Mouse (Mus musculus) neural tube, embryonic 13.5 days (tissue): ENCODE results near the gene Cacna1c. TPM values are rescaled to one million over a fixed set of nuclear protein-coding genes. Genes with fewer than 3 reads are reported as not detected.

Experiments used
- ATAC-seq: fragments of 200-750 bp; cut with Nextera tagmentation; 2 replicates; pipeline ENCODE4 v1.8.0; 2017; ENCODE audit warnings: low read depth, mild to moderate bottlenecking, moderate TSS enrichment, moderate library complexity
- H3K27ac ChIP-seq: fragments of 300-500 bp; sonication (generic); replicated peaks from 2 replicates; pipeline ENCODE4 v1.5.1; 2015; ENCODE audit warnings: moderate library complexity, mild to moderate bottlenecking, inconsistent platforms
- H3K27me3 ChIP-seq: fragments of 300-500 bp; sonication (generic); 2 replicates; pipeline ENCODE4 v1.6.1; 2015; ENCODE audit warnings: mild to moderate bottlenecking, inconsistent platforms
- H3K36me3 ChIP-seq: fragments of 300-500 bp; sonication (generic); 2 replicates; pipeline ENCODE4 v1.6.1; 2015; ENCODE audit warnings: mild to moderate bottlenecking, inconsistent platforms
- H3K4me1 ChIP-seq: fragments of 300-500 bp; sonication (generic); replicated peaks from 2 replicates; pipeline ENCODE4 v1.6.1; 2015; ENCODE audit warnings: inconsistent platforms
- H3K4me2 ChIP-seq: fragments of 300-500 bp; sonication (generic); 2 replicates; pipeline ENCODE4 v1.6.1; 2015; ENCODE audit warnings: inconsistent platforms, mild to moderate bottlenecking, moderate library complexity
- H3K4me3 ChIP-seq: fragments of 300-500 bp; sonication (generic); 2 replicates; pipeline ENCODE4 v1.5.1; 2015; ENCODE audit warnings: mild to moderate bottlenecking, inconsistent platforms
- H3K9ac ChIP-seq: fragments of 300-500 bp; sonication (generic); 2 replicates; pipeline ENCODE4 v1.6.1; 2015; ENCODE audit warnings: moderate library complexity, mild to moderate bottlenecking, inconsistent platforms
- H3K9me3 ChIP-seq: fragments of 300-500 bp; sonication (generic); 2 replicates; pipeline ENCODE4 v1.6.1; 2016; ENCODE audit warnings: inconsistent platforms
- WGBS: fragments of 180-500 bp; shearing (Covaris S2); methylation state at CpG from one replicate; pipeline ENCODE4 v1.1.7; 2015; 5-methylcytosine and 5-hydroxymethylcytosine counted together
- polyA plus RNA-seq: library from polyadenylated mRNA; unstranded; fragments of >200 nt; fragmentation: Nextera tagmentation; extraction: Ambion mirVana; gene quantifications from 2 replicates; pipeline ENCODE4 v1.2.1, GENCODE M21; 2015

Gene Cacna1c
- polyA plus RNA-seq, 1 experiment from 2014 or later = 5.0 TPM

DNA sequence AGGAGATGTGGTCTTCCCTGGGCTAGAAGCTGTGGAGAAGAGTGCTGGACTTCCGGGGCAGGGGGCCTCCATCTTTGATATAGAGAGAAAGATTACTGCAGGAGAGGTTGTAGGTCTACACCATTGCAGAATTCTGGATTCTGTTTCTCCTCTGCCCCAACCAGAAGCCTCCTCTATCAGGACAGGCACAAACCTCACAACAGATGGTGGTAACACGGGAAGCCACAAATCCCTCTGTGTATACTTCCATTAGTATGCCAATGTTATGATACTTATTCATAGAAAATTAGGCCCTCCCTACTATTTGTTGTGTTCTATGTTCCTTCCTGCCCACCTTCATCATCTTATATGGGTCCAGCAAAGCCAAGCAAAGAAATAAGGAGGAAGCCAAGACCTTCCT lies 552.7 kb downstream of the Cacna1c start:
- Histone ChIP-seq H3K4me2 (no peak overlapping the region), H3K9me3 (no peaks in the 10 kb centered on the region), H3K36me3 (0 out of 2 replicates have a peak, but pooled peaks cover under 1% of the 10 kb centered on the region), H3K27ac (no peak overlapping the region), H3K9ac (no peak overlapping the region), H3K4me1 (peaks cover 6% of the 10 kb centered on the region; the same call in 1 of the 2 replicates), H3K27me3 (no peaks in the 10 kb centered on the region), H3K4me3 (no peak overlapping the region)
- no peak for ATAC-seq
- 79% methylated on average over 2 of the region's 2 CpGs for WGBS

DNA sequence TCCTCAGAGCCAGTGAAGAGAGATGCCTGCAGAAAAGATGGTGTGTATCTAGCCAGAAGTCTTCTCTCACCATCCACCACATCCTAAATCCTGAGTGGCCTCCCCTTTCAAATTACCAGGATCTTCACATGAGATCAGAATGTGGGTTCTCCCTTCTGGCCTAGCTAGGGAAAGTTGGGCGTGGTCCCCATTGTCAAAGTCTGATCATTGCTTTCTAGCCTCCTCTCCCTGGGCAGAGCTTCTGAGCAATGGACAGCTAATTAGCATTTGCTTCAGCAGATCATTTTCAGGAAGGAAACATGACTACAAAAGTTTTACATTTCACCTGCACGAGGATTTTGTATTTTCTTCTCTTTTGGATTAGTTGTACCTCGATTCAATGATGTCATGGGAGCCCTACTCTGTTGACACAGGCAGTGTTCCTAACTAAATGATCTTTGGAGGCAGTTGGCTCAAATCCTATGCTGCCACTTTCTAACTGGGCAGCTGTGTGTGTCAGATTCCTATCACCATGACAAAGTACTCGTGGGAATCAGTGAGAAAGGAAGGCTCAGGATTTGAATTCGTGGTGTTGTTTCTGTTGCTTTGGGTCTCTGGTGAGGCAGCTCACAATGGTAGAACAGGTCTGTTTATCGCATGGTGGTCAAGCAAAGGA lies 554.4 kb downstream of the Cacna1c start:
- peaks cover 17% of the 10 kb centered on the region for H3K36me3 ChIP-seq
- no peak overlapping the region for H3K27ac ChIP-seq
- no peaks in the 10 kb centered on the region for H3K27me3 ChIP-seq
- no peak overlapping the region for H3K9ac ChIP-seq
- no peak overlapping the region for H3K4me3 ChIP-seq
- ATAC-seq = no peak
- WGBS = 85% methylated on average over 6 of the region's 6 CpGs
- H3K9me3 ChIP-seq = peaks cover 9% of the 10 kb centered on the region
- no peaks in the 10 kb centered on the region for H3K4me1 ChIP-seq
- H3K4me2 ChIP-seq = no peak overlapping the region

DNA sequence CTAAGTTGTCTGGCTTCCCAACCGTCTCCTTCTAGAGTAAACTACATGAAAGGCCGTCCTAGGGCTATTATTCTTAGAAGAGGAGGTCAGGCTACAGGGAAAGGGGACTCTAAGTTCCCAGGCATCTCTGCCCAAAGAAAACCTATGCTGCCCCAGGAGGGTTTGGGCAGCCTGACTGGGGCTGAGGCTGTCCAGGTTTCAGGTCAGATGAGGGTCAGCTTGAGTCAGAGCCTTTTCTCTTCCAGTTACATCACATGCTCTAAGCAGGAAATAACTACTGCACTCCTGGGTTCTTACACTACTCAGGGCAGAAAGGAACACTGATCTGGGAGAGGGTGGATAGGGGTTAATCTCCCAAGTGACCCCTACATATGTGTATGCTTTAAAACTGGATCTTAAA lies 556.4 kb downstream of the Cacna1c start:
- 29% methylated on average over 2 of the region's 2 CpGs for WGBS

DNA sequence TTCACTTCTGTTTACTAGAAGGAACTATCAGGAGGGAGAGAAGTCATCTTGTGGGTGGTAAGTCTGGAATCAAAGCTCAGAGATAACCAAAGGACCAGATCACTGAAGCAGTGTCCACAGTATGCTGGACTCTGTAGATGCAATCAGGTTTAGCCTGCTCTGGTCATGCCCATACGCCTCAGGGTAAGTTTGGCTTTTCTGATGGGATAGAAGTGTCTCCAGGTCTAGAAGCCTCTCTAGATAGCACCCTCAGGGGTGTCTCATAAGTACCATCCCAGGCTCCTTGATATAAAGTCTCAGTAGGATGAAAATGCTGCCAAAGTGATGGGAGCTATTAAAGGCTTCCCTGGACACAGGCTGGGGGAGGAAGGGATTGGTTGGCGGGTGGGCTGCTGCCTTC lies 557.3 kb downstream of the Cacna1c start:
- H3K4me1 ChIP-seq = no peaks in the 10 kb centered on the region
- no peak for ATAC-seq
- H3K36me3 ChIP-seq = peaks cover 30% of the 10 kb centered on the region
- H3K27me3 ChIP-seq = no peaks in the 10 kb centered on the region
- 89% methylated on average over 2 of the region's 2 CpGs for WGBS
- H3K9me3 ChIP-seq = peaks cover 15% of the 10 kb centered on the region
- H3K4me2 ChIP-seq = no peak overlapping the region
- H3K4me3 ChIP-seq = no peak overlapping the region
- H3K27ac ChIP-seq = no peak overlapping the region
- no peak overlapping the region for H3K9ac ChIP-seq

More for the DNA sequence above, 556.4 kb downstream of the Cacna1c start:
- H3K9ac ChIP-seq = no peak overlapping the region
- no peak overlapping the region for H3K4me2 ChIP-seq
- no peaks in the 10 kb centered on the region for H3K4me1 ChIP-seq
- no peak overlapping the region for H3K4me3 ChIP-seq
- H3K36me3 ChIP-seq = peaks cover 30% of the 10 kb centered on the region
- no peak overlapping the region for H3K27ac ChIP-seq
- H3K9me3 ChIP-seq = peaks cover 15% of the 10 kb centered on the region
- H3K27me3 ChIP-seq = no peaks in the 10 kb centered on the region
- ATAC-seq = no peak

DNA sequence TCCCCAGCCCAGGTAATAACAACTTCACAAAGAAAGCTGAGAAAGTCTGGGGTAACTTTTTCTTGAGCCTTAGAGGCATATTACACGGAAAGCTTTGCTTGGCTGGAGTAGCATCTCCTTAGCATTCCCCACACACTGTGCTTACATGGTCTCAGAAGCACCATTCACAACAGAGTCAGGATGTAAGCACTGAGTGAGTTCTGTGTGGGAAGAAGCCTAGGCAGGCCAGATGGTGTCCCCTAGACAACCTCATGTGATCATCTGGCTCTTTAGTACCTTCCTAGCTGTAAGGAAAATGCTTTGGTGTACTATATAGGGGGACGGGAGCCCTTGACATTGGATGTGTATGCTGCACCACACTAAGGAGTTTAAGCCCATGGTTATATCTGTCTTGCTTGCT lies 563.7 kb downstream of the Cacna1c start:
- Histone ChIP-seq H3K4me3 (no peak overlapping the region), H3K27me3 (no peaks in the 10 kb centered on the region), H3K4me1 (no peaks in the 10 kb centered on the region), H3K27ac (no peak overlapping the region), H3K9ac (no peak overlapping the region), H3K9me3 (peaks cover 13% of the 10 kb centered on the region), H3K36me3 (peaks cover 29% of the 10 kb centered on the region), H3K4me2 (no peak overlapping the region)
- ATAC-seq = no peak
- WGBS = 93% methylated on average over 2 of the region's 2 CpGs

DNA sequence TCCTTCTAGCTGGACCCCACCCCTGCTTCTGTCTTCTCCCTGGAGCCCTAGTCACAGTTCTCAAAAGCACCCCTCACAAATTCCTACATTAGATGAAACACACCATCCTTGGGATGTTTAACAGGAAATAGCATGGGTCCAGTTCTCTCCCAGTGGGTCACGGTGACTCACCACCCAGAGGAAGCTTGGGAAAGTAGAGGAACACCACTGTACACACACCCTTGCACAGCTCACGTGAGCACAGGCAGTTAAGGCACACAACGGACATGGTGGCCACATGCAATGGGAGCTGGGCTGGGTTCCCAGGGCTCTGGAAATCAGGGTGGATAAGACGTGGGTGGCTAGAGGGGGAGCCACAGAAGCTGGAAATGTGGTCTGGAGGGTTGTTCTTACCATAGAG lies 566.2 kb downstream of the Cacna1c start:
- no peak overlapping the region for H3K4me2 ChIP-seq
- H3K27me3 ChIP-seq = no peaks in the 10 kb centered on the region
- H3K4me3 ChIP-seq = no peak overlapping the region
- 0 out of 2 replicates have a peak, but pooled peaks cover 9% of the 10 kb centered on the region for H3K36me3 ChIP-seq
- no peaks in the 10 kb centered on the region for H3K9me3 ChIP-seq
- 86% methylated on average over 4 of the region's 4 CpGs for WGBS
- no peaks in the 10 kb centered on the region for H3K4me1 ChIP-seq
- no peak for ATAC-seq
- no peak overlapping the region for H3K9ac ChIP-seq
- no peak overlapping the region for H3K27ac ChIP-seq

DNA sequence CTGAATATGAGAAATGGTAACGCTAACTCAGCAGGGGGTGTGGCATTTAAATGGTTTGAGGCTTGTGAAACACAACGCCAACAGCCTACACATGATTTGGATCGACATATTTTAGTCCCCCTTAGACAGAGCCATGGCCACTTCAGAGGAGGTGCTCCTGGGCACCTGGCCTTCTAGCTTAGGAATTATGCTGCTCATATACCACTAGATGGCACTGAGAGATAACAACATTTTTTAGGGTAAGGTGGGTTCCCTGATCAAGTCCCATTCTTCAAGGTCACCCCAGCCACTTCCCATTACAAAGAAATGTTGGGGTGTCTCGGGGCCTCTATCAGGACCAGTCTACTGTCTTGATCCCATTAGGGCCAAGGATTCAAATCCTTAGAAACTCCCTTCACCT lies 570.0 kb downstream of the Cacna1c start:
- peaks cover 14% of the 10 kb centered on the region; the same call in 1 of the 2 replicates for H3K36me3 ChIP-seq
- H3K4me3 ChIP-seq = no peak overlapping the region
- H3K4me2 ChIP-seq = no peak overlapping the region
- no peak overlapping the region for H3K9ac ChIP-seq
- no peak overlapping the region for H3K27ac ChIP-seq
- 53% methylated on average over 4 of the region's 4 CpGs for WGBS
- H3K9me3 ChIP-seq = no peaks in the 10 kb centered on the region
- H3K4me1 ChIP-seq = no peaks in the 10 kb centered on the region
- no peak for ATAC-seq
- no peaks in the 10 kb centered on the region for H3K27me3 ChIP-seq

DNA sequence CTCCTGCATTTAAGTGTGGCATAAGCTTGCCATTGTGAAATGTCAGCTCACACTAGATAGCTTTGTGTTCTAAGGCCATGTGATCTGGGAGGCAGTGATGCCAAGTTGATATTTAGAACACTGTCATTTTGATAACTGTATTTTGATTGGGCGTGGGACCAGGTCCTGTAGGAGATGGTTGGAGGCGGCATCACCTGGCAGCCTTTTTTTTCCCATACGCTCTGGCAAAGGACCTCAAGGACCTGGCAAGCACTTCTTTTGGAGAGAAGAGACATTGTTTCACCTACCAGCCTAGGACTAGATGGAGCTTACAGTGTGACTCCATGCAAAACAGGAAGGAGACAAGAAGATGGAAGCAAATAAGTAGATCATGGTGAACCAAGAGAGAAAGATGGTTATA lies 572.6 kb downstream of the Cacna1c start:
- no peaks in the 10 kb centered on the region for H3K9me3 ChIP-seq
- H3K4me1 ChIP-seq = no peaks in the 10 kb centered on the region
- H3K9ac ChIP-seq = no peak overlapping the region
- no peak overlapping the region for H3K4me2 ChIP-seq
- WGBS = 96% methylated on average over 3 of the region's 3 CpGs
- H3K27me3 ChIP-seq = no peaks in the 10 kb centered on the region
- H3K4me3 ChIP-seq = no peak overlapping the region
- H3K36me3 ChIP-seq = peaks cover 15% of the 10 kb centered on the region; the same call in 1 of the 2 replicates
- no peak overlapping the region for H3K27ac ChIP-seq
- ATAC-seq = no peak

DNA sequence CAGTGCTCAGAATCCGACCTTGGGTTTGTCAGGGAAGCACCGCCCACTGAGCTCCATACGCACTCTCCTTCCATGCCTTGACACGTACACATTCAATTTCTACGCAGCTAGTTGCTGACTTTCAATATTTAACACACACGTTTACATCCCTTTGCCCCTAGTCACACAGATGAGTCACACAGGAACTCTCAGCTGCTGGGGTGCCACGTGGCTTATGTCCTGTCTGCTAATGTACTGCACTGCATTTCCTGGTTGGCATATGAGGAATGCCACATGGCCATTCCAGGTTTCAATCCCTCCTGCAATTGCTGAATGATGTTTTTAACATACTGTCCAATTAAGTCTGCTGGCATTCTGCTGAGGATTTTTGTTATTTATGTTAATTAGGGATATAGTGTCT lies 574.4 kb downstream of the Cacna1c start:
- no peak for ATAC-seq
- 81% methylated on average over 7 of the region's 7 CpGs for WGBS
- H3K36me3 ChIP-seq = peaks cover 22% of the 10 kb centered on the region; the same call in 1 of the 2 replicates

DNA sequence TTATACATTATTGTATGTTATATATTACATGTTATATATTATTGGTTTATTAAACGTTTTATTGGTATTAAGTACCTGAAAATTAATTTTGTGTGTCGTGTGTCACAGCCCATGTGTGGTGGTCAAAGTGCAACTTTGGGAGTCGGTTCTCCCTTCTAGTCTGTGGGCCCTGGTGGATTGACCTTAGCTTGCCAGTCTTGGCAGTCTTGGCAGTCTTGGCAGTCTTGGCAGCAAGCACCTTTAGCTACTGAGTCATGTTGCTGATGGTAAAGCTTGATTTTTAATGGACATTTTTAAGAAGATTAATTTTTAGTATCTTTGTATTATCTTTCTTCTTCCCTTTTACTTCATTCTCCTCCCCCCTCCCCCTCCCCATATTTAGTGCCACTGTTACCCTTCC lies 574.8 kb downstream of the Cacna1c start:
- no peak for ATAC-seq
- Histone ChIP-seq H3K27me3 (no peaks in the 10 kb centered on the region), H3K36me3 (peaks cover 22% of the 10 kb centered on the region; the same call in 1 of the 2 replicates), H3K4me3 (no peak overlapping the region), H3K4me1 (no peaks in the 10 kb centered on the region), H3K9me3 (no peaks in the 10 kb centered on the region), H3K9ac (no peak overlapping the region), H3K27ac (no peak overlapping the region), H3K4me2 (no peak overlapping the region)
- 88% methylated on average over 3 of the region's 3 CpGs for WGBS

More for the DNA sequence above, 574.4 kb downstream of the Cacna1c start:
- Histone ChIP-seq H3K4me1 (no peaks in the 10 kb centered on the region), H3K4me3 (no peak overlapping the region), H3K27ac (no peak overlapping the region), H3K9ac (no peak overlapping the region), H3K27me3 (no peaks in the 10 kb centered on the region), H3K9me3 (no peaks in the 10 kb centered on the region), H3K4me2 (no peak overlapping the region)

DNA sequence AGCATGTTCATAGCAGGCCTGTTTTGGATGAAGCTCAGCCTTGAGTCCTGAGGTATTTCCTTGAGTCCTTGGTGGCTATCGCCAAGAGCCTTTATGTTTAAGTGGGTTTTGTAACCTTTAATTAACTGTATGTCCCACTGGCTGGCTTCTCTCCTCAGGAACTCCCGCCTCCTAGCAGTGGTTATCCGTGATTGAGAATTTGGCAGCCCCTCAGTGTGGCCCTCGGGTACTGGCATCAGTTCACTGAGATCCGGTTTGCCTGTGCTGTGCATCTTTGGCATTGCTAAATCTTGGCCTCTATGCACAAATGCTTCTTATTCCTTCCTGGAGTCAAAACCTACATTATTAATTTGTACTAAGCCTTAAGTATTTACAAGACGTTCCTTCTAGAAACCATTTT lies 587.3 kb downstream of the Cacna1c start:
- H3K9me3 ChIP-seq = no peaks in the 10 kb centered on the region
- 89% methylated on average over 6 of the region's 6 CpGs for WGBS
- no peak for ATAC-seq
- H3K27ac ChIP-seq = no peak overlapping the region
- H3K27me3 ChIP-seq = no peaks in the 10 kb centered on the region
- peaks cover 75% of the 10 kb centered on the region for H3K36me3 ChIP-seq
- no peak overlapping the region for H3K4me3 ChIP-seq
- H3K4me2 ChIP-seq = no peak overlapping the region
- no peaks in the 10 kb centered on the region for H3K4me1 ChIP-seq
- H3K9ac ChIP-seq = no peak overlapping the region

DNA sequence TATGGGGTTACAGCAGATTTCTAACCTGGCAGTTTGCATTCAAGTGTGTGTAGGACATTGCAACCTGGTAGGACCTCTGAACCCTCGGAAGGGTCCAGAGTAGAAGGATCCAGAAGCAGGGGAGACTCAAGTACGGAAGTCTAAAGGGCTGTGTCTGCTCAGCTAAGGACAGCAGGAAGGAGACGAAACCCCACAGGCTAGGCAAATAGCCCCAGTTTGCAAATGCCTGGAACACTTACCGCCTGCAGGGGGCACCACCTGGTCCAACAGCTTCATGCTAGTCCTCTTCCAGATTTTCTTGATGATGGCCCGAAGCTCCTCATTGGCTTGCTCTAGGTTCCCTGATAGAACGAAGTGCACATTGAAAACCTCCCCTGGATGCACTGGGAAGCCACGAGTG lies 590.2 kb downstream of the Cacna1c start:
- no peak overlapping the region for H3K4me3 ChIP-seq
- no peak for ATAC-seq

DNA sequence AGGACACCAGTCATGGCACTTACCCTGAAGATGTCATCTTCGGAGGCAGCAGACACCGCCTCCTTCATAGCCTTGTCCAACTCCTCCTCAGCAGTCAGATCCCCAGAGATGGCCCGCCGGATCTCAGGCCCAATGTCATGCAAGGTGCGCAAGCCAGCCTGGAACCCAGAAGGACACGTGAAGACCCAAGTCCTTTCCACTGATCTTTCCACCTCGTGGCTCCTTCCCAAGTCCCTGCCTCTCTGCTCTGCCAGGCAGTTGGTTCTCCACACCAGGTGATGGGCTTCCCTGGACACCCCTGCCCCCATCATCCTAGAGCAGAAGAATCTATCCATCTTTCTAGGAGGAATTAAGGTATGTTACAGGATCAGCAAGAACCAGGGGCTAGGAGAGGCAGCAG lies 592.4 kb downstream of the Cacna1c start:
- no peak for ATAC-seq
- WGBS = 95% methylated on average over 7 of the region's 7 CpGs
- Histone ChIP-seq H3K9ac (no peak overlapping the region), H3K27me3 (no peaks in the 10 kb centered on the region), H3K4me2 (no peak overlapping the region), H3K4me3 (no peak overlapping the region), H3K4me1 (no peaks in the 10 kb centered on the region), H3K36me3 (peaks cover 61% of the 10 kb centered on the region), H3K27ac (no peak overlapping the region), H3K9me3 (no peaks in the 10 kb centered on the region)

More for the DNA sequence above, 590.2 kb downstream of the Cacna1c start:
- H3K4me2 ChIP-seq = no peak overlapping the region
- WGBS = 76% methylated on average over 7 of the region's 7 CpGs
- peaks cover 74% of the 10 kb centered on the region for H3K36me3 ChIP-seq
- no peaks in the 10 kb centered on the region for H3K9me3 ChIP-seq
- no peaks in the 10 kb centered on the region for H3K27me3 ChIP-seq
- no peak overlapping the region for H3K27ac ChIP-seq
- H3K9ac ChIP-seq = no peak overlapping the region
- H3K4me1 ChIP-seq = no peaks in the 10 kb centered on the region
